Mouse (Mus musculus) retina, adult 2 months (tissue): ENCODE data around the gene Fam193a.

Source experiments
- DNase-seq: peaks from one replicate; pipeline ENCODE4 v3.0.0-alpha.2; 2012; ENCODE audit warnings: low read depth, low spot score

Gene Fam193a

DNA sequence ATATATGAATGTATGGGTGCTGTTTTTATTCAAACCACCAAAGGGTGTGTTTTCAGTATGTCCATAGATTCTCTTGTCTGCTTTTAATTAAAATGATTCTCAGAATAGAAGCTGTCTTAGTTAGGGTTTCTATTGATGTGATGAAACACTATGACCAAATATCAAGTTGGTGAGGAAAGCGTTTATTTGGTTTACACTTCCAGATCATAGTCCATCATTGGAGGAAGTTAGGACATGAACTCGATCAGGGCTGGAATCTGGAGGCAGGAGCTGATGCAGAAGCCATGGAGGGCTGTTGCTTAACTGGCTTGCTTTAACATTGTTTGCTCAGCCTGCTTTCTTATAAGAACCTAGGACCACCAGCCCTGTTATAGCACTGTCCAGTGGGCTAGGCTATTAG is 12.0 kb downstream of the Fam193a start:
- DNase-seq = no peak

GRCm38 (mm10) chr5:34385616-34386015 is 15.9 kb downstream of the Fam193a start:
- no peak for DNase-seq

- DNase-seq = no peak
Measured at GRCm38 (mm10) chr5:34386744-34387143, 17.0 kb downstream of the Fam193a start.

GRCm38 (mm10) chr5:34393251-34393650 is 23.5 kb downstream of the Fam193a start:
- DNase-seq = no peak

DNA sequence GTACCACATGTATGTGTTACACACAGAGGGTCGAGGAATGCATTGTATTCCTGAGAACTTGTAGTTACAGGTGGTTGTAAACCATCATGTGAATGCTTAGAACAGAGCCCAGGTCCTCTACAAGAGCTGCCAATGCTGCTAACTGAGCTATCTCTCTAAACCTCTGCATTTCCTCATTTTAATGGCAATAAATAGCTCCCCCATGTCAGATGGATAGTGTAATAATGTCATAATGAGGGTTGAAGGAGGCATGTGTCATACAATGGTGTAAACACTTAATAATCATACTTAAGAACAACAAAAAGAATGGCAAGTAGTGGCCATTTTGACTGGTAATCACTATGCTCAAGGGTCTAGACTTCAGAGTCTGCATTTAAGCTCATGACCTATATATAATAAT is 25.6 kb downstream of the Fam193a start:
- no peak for DNase-seq

- no peak for DNase-seq
Measured at GRCm38 (mm10) chr5:34395850-34396540, 26.3 kb downstream of the Fam193a start.

DNA sequence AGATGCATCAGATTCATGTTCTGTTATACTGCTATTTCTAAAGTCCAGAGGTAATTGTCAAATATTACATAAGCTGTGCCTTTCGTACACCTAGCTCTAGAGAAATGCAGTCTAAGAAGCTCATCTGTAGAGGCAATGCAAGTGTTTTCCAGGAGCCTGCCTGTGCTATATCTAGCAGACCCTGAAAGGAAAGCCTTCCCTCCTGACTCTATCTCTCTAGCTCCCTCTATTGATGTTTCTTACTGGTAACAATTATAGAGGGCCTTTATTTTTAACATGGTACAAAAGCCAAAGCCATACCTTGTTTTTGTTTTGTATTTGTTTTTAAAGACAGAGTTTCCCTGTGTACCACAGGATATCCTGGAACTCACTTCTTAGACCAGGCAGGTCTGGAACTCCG is 28.1 kb downstream of the Fam193a start:
- DNase-seq = no peak

GRCm38 (mm10) chr5:34398326-34398725 is 28.6 kb downstream of the Fam193a start:
- DNase-seq = no peak

DNA sequence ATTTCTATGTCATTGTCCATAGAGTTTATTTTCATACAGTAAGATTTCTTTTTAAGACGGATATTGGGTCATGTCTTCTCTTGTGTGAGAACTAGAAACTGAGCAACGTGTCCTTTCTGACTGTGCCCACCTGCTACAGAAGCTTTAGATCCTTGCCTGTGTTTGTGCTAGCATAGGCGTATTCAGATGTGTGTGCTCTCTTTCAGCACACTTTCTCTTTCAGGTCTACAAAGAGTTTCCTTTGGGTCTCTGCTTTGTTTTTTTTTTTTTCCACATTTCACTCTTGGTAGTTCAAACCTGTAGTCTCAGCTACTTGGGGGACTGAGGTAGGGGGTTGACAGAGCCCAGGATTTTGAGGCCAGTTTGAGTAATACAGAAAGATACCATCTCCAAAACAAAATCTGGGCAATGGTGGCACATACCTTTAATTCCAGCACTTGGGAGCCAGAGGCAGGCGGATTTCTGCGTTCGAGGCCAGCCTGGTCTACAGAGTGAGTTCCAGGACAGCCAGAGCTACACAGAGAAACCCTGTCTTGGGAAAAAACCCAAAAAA is 37.7 kb downstream of the Fam193a start:
- no peak for DNase-seq

DNA sequence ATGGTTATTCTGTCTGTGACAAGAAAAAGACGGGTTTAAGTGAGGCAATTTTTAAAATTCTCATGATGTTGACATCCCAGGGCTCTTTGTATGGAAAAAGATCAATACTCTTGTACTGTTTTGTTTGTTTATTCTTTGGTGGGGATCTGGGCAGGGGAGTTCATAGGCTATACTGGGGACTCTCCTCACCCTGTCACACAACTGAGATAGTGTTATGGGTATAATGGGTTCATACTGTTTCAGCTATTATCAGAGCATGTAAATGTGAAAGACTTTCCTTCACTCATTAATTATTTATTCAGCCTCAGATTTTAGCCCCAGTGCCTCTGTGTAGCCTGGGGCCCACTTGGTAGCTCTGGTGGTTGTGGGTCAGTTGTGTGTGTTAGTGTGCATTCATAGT is 39.3 kb downstream of the Fam193a start:
- DNase-seq = no peak

- DNase-seq = no peak
Measured at GRCm38 (mm10) chr5:34410819-34411218, 41.1 kb downstream of the Fam193a start.

DNA sequence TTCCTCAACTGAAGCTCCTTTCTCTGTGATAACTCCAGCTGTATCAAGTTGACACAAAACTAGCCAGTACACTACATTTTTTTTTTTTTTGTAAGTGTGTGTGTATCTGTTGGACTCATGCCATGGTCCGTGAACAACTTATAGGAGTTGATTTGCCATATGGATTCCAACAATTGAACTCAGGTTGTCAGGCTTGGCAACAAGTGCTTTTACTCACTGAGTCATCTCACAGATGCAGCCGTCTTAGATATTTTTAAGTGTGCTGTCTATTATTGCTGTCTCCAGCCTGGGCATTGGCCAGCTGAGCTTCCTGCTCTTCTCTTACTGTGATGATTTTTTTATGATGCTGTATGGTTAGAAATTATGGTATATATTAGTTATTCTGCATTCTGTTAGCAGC is 44.2 kb downstream of the Fam193a start:
- DNase-seq = no peak

DNA sequence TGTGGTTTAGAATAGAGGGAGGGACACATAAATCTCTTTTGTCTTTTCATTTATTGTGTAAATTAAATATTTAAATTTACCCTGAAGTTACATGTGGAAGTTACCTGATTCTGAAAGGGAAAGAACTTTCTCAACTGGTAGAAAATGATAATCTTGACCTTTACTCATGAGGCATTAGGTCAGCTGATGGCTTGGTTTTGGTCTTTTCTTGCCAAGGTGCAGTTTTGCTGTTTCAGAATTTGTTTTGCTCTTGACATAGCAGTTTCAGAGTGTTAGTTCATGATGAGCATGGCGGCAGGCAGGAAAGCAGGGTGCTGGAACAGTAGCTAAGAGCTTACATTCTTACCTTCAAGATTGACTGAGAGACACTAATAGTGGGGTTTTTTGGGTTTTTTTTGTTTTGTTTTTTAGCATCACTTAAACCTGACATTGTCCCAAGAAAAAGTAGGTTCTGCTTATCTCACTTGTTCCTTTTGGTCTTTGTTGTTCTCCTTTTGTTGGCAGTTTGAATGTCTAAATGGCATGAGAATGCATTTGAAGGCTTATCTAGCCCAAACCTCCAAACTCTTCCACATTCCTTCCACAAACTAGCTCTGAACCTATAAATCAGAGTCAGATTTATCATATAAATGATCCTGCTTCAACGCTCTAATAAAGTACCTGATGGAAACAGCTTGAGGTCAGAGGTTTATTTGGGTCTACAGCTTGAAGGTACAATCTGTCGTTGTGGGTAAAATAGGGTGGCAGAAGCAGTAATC is 47.7 kb downstream of the Fam193a start:
- no peak for DNase-seq

- no peak for DNase-seq
Measured at GRCm38 (mm10) chr5:34419188-34419587, 49.5 kb downstream of the Fam193a start.

GRCm38 (mm10) chr5:34430776-34431175 is 61.0 kb downstream of the Fam193a start:
- no peak for DNase-seq

DNA sequence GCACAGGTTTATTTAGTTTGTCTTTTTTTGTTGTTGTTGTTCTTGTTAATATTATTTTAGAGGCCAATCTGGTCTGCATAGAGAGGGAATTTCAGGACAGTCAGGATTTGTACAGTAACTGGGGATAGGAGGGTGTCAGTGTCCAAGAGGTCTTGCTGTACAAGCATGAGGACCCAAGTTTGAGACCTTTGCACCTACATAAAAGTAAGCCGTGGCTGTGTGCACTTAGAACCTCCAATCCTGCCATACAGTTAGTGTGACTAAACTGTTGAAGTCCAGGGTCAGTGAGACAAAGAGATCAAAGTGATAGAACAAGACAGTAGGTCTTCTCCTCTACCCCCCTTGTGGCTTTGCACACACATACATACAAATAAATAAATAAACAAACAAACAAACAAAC is 64.1 kb downstream of the Fam193a start:
- no peak for DNase-seq

- no peak for DNase-seq
Measured at GRCm38 (mm10) chr5:34434241-34434640, 64.5 kb downstream of the Fam193a start.

GRCm38 (mm10) chr5:34438052-34438451 is 68.3 kb downstream of the Fam193a start:
- DNase-seq = no peak

DNA sequence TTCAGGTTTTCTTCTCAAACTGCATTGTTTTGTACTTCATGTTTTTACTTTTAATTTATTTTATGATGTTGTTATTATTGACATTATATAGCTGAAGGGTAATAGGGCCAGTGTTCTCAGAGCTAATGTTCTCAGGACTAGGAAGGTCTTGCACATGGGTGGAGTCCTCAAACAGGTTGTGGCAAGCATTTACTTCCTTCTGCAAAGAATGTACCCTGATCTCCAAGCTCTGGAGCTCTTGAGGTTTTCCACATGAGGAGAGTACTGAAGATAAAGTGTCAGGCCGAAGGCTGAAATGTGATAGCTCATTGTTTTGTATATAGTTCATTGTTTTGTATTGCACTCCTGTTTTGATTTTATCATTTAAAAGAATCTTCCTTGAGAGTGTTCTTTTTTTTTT is 68.9 kb downstream of the Fam193a start:
- no peak for DNase-seq

DNA sequence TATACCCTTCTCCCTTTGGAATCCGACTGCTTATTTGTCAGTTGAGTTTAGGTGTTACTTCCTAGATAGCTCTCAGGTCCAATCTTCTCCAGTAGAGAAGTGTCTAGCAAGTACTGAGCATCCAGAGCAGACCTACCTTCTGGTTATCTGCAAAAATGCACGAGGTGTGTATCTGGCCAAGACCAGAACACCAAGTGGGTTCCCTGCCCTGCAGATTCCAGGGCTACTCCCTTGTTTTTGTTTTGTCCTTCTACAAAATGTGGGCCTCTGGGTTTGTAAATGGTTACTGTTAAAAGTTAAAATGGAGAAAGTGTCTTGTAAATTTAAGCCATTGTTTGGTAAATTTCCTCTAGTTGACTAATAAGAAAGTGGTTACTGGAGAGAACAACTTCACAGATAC is 70.0 kb downstream of the Fam193a start:
- DNase-seq = no peak

- no peak for DNase-seq
Measured at GRCm38 (mm10) chr5:34441797-34442196, 72.1 kb downstream of the Fam193a start.

- DNase-seq = no peak
Measured at GRCm38 (mm10) chr5:34446207-34446606, 76.5 kb downstream of the Fam193a start.

DNA sequence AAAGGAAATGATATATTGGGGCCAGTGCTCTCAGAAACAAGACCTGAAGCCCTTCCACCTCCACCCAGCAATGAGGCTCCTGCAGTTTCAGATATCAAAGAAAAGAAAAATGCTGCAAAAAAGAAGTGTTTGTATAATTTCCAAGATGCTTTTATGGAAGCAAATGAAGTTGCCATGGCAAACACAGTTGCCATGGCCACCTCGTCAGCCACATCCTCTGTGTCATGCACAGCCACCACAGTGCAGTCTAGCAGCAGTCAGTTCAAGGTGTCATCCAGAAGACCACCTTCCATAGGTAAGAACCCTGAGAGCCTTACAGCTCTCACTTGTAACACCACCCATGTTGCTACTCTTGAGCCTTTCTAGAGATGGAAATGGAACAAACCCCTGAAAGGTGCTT is 89.3 kb downstream of the Fam193a start:
- no peak for DNase-seq
